Mouse (Mus musculus): Measurements from ENCODE around the gene Nin.

DNA sequence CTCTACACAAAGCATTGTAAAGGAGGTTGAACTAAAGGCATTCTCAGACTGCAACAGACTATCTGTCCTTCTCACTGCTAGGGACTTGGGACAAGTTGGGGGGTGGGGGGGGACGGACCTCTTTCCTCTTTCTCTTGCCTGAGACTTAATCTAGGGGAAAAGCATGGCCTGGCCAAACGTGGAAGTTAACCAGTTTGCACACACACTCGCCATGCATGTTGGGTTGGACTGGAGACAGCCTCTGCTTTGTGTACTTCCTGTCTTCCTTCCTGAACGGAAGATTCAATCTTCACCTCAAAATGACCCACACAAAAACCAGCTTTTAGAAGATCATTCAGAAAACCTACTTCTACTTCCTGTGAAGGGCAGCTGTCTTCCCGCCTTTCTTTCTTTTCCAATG lies 11.7 kb downstream of the Nin start:
- TF ChIP-seq CTCF (IDR thresholded peaks at IDR 0.05; ENCODE audit: low read depth, low read length) = no peak
- no peak for TF ChIP-seq POLR2A (IDR thresholded peaks at IDR 0.05; ENCODE audit: borderline replicate concordance, low read depth, low read length)

Data from bone marrow macrophage, adult 2 months (primary cell).